Mouse (Mus musculus) liver, embryonic 14.5 days (tissue): Measurements from ENCODE around the gene Thbs1.

Experiments
- CTCF ChIP-seq: IDR thresholded peaks from 2 replicates; pipeline ENCODE4 v1.5.1; 2016; ENCODE audit warnings: antibody characterized with exemption, low read depth, control low read depth
- EP300 ChIP-seq: IDR thresholded peaks from 2 replicates; pipeline ENCODE4 v1.6.1; 2016; ENCODE audit warnings: antibody characterized with exemption, low read depth

GRCm38 (mm10) chr2:118087044-118087726 is 24.5 kb upstream of the Thbs1 start:
- TF ChIP-seq CTCF (no peak), EP300 (no peak)
